In genomic region chr2:109768814-109769213, GRCm38 (mm10) we compare ENCODE assay signal across 16 mouse cellular contexts.
"Had no signal": no experiment of that assay in that cellular context is flagged by ENCODE, and none has a peak within 500 bp of the region (broad histone marks: within the 10 kb centered on the region; RNA-seq: fewer than 3 reads in every experiment).

No protein-coding gene starts in this region.

- ATAC-seq: hindbrain, postnatal 0 days; intestine, embryonic 16.5 days had no signal

- DNase-seq: gastrocnemius, postnatal 14 days; gastrocnemius, postnatal 36 days; heart, adult 11 months; heart, adult 2 months; heart, postnatal 14 days; heart, postnatal 36 days; kidney, adult 11 months; kidney, adult 2 months; kidney, adult 9 months; kidney, postnatal 14 days; kidney, postnatal 36 days; layer of hippocampus, postnatal 36 days; liver; liver, embryonic 13.5 days had no signal
